Mouse (Mus musculus) CD8-positive naive resting alpha-beta T cell, adult 2 months (primary cell): ENCODE measurements around the gene Pla2g4a.

Source experiments
- DNase-seq, 2 experiments: peaks; one replicate each; pipeline ENCODE4 v3.0.0; 2022; ENCODE audit warnings: low read depth in 2 of 2, low spot score in 2 of 2

Gene Pla2g4a

GRCm38 (mm10) chr1:149856720-149857119, 104.4 kb downstream of the Pla2g4a start:
- no peak for DNase-seq

- DNase-seq = no peak
Measured at GRCm38 (mm10) chr1:149855581-149855980, 105.5 kb downstream of the Pla2g4a start.

DNA sequence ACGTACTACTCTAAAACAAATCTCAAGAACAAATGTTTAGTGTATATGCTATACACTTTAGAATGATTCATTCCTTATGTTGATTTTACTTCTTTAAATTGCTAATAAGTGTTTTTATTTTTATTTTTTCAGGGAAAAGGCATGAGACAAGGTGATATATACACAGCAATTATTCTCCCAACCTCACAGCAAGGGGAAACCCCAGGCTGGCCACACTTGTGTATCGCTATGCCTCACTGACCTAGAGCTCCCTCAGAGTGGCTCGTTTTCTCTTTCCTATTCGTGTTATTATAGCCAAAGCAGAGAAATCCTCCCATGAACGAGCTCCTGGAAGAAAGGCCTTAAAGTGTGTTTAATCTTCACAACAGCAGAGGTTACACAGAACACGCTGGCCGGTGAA, 106.2 kb downstream of the Pla2g4a start:
- no peak for DNase-seq

DNA sequence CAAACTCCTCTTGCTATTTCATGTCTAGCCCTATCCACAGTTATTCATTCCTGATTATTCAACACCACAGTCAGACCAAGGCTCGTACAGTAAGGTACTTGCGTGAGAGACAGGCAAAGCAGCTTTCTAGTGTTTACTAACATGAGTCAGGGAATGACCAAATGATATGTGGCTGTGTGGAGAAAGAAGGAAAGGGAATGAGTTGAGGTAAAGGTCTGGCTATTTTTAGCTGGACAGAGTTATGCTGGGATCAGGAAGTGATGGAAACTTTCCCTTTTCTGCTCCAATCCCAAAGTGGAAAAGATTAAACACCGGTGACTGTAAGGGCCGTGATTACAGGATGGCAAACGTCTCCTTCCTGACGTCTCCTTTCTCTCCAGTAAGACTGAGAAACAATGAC, 114.4 kb downstream of the Pla2g4a start:
- DNase-seq = no peak

DNA sequence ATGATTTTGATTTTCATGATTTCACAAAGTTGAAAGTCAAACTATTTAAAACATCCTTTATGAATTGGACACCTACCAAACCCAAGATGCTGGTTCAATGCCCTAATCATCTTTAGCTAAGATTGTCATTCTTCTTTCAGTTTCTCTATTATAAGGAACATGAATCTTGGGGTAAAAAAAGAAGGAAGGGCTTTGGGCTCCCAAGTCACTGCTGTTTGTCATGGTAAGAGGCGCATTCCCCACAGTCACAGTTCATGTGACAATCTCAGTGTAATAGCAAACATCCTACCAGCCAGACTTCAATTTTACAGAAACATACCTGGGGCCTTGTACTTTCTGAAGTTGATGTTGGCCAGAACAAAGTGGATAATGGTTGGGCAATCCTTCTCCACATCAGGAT, 119.2 kb downstream of the Pla2g4a start:
- no peak for DNase-seq

DNA sequence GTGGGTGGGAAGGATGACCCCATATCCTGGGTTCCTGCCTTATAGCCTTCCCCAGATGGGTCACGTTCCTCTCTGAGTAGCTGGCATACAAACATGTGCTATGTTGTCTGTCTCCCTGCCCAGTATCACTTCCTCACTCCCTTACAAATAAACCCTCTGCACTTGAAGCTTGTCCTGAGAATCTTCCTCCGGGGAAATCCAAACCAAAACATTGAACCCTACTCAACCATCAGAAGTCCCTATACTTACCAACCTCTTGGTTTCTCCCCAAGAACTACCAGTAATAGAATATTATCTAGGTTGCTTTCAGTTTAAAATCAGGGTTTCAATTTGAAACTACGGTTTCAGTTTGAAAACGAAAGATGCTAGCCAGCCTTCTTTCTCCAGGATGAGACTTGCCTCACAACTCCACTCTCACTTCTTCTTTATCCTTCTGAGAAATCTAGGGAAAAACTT, 120.1 kb downstream of the Pla2g4a start:
- DNase-seq = no peak

DNA sequence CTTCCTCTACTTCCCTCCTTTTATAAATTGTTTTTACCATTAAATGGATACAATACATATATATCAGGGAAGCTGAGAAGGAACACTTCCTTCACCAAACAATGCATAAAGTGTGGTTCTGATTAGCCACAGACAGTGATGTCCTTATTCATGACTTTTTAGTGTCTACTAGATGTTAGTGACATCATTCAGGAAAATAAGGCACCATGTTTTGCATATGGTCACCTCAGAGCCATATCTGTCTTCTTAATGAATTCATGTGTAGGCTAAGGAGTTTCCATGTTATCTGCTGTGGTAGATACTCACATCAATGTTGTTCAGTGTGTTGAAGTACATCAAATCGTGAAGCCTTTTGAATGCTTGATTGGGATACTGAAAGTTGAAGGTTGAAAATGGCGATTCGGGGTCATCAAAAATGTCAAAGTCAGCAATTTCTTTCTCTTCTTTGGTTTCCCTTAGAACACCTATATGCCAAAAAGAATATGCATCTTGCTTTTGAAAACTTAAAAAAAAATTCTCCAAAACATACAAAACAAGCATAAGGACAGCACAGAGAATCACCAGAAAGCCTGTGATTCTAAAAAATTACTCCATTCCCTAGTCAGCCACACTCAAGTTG, 120.7 kb downstream of the Pla2g4a start:
- DNase-seq = no peak

DNA sequence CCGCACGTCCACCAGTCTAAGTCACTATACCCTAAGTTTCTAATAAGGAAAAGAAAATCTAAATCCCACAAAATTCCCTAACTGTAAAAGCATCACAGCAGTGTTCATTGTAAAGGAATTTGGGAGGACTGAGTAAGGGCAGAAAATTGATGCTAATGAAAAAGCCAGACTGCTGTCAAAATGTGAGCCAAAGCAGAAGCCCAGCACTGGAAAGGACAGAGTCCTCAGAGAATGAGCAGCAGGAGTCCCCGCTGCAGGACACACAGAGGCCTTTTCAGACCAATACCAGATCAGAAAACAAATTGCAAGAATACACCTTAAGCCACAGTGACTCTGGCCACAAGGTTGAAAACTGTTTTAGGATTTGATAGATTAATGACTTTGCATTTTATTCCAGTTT, 124.6 kb downstream of the Pla2g4a start:
- DNase-seq = no peak

DNA sequence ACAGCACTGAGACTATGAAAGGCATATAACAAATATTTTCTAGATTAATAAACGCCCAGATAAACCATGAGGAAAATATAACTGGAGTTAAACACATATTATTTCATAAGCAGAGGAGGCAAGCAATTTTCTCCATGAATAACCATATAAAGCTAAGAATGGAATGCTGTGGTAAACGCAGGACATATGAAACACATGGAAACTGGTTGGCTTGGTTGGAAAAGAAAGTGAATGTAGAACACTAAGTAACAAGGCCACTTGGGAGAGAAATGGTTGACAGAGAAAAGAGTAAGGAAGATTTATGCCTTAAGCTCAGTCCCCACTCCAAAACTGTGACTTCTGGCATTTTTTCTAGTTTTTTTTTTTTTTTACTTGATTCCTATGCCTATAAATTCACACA, 127.2 kb downstream of the Pla2g4a start:
- DNase-seq = no peak

- no peak for DNase-seq
Measured at GRCm38 (mm10) chr1:149832952-149833351, 128.1 kb downstream of the Pla2g4a start.

GRCm38 (mm10) chr1:149832514-149832913, 128.6 kb downstream of the Pla2g4a start:
- DNase-seq = no peak

- no peak for DNase-seq
Measured at GRCm38 (mm10) chr1:149831100-149831499, 130.0 kb downstream of the Pla2g4a start.

GRCm38 (mm10) chr1:149813616-149814345, 147.3 kb downstream of the Pla2g4a start:
- DNase-seq = no peak

GRCm38 (mm10) chr1:149809527-149809926, 151.6 kb downstream of the Pla2g4a start:
- no peak for DNase-seq
